Mouse (Mus musculus) monocyte, adult 5-6 weeks (primary cell): ENCODE data around the gene Sprr1b. TPM values are rescaled to one million over a fixed set of nuclear protein-coding genes. Genes with fewer than 3 reads are reported as not detected.
"Not testable (repeated sequence)": the region's sequence is repeated elsewhere in the genome, so short reads cannot be mapped to it uniquely, and the experiment has no call there.

Experiments
- ATAC-seq: fragments of 153-309, 156-312 bp; replicated peaks from 2 replicates; pipeline ENCODE4 v1.8.0; 2017; ENCODE audit warnings: mild to moderate bottlenecking; ENCODE audit not compliant: low TSS enrichment, insufficient number of reproducible peaks, severe bottlenecking, poor library complexity, low FRiP score
- total RNA-seq: library from RNA; stranded (forward); fragments of 200-1000, 200-491, 200-594 nt; gene quantifications from 3 replicates; pipeline ENCODE4 v1.2.3, GENCODE M21; 2017

Gene Sprr1b
- not detected in 3 replicates for total RNA-seq

DNA sequence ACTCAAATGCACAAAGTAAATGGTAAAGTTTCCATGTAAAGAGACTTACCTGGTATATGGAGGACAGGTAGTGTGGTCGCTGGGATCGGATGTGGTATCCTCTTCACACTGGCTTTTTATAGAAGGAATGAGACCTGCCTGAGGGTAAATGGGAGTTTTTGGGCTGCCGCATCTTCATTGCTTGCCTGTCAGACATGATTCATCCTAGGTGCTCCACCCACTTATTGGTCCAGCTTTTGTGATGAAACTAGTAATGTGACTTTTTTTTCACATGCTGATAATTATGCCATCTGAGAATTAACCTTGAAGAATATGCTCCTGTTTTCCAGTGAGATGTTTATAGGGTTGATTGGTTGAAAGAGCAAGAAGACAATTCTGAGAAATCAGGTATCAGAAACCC lies at the start of gene Sprr1b:
TSS of gene Sprr1b (minus strand) at position 101 of the 400 bp plus-strand sequence.
- no peak for ATAC-seq

- ATAC-seq, result no peak
Observed at GRCm38 (mm10) chr3:92486307-92486706, 47.7 kb upstream of the Sprr1b start.

GRCm38 (mm10) chr3:92485863-92486262 lies 47.3 kb upstream of the Sprr1b start, which contains the start of gene Sprr1a:
Gene Sprr1a, minus strand, starts transcription at chr3:92485895.
- no peak for ATAC-seq

GRCm38 (mm10) chr3:92481249-92481648 lies 42.7 kb upstream of the Sprr1b start:
- ATAC-seq, result not testable (repeated sequence)

- ATAC-seq, result no peak
Observed at GRCm38 (mm10) chr3:92470111-92470510, 31.5 kb upstream of the Sprr1b start.

DNA sequence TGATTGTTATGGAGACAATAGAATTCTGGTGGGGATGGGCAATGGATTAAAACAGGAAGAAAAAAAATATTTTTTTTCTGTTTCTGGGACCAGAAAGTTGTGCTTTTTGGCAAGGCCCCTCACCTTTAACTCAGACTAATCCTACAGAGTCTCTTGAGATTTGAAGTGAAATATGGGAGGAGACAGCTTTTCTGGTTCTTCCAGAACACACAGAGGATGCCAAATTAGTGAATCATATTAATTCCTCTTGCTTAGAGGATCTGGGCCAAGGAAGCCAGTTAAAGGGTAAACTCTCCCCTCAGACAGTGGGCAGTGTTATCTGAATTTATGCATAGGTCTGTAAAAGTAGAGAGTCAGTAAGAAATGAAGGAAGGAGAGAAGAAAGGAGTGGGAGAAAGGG lies 28.8 kb upstream of the Sprr1b start:
- ATAC-seq, result no peak

DNA sequence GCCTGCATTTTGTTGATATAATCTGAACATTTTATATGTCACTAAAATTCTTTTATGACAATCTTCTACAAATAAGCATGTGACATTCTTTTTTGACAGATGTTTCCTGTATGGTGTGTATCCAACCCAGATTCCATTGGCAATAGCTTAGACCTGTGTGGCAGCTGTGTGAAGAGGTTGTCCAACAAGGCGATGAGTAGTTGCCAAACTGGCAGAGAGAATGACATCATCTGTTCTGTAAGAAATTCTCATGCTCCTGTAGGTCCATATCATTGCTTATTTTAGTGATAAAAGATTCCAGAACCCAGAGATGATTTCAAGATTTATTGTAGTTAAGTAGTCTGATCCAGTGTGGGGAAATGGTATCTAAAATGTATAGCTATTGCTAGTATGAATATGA lies 28.0 kb upstream of the Sprr1b start:
- no peak for ATAC-seq

DNA sequence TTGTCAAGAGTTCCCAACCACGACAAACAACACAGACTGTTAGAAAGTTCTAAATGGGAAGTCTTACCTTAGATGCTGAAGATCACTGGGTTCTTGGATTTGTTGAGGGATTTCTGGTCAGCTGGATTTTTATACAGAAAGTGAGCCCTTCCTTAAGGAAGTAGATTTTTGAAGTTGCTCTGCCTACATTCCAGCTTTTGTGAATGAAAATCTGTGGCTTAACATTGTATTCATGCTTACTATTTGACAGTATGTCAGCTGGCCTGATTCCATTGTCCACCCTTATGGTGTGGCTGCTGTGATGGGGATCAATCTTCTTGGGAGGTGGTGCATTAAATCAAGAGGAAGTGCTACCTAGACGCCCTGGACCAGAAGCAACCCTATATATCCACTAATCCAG lies 20.0 kb upstream of the Sprr1b start, which contains the start of gene Sprr3:
TSS of gene Sprr3 (minus strand) at position 101 of the 400 bp plus-strand sequence.
- no peak for ATAC-seq

- ATAC-seq, result no peak
Observed at GRCm38 (mm10) chr3:92455151-92455550, 16.6 kb upstream of the Sprr1b start.

- ATAC-seq, result no peak
Observed at GRCm38 (mm10) chr3:92440177-92440576, 1.6 kb upstream of the Sprr1b start.

- ATAC-seq, result no peak
Observed at GRCm38 (mm10) chr3:92432282-92432681, 6.3 kb downstream of the Sprr1b start, which contains the start of gene Sprr2k. Gene Sprr2k, plus strand, starts transcription at chr3:92432582.

GRCm38 (mm10) chr3:92429323-92429722 lies 9.3 kb downstream of the Sprr1b start, which contains the start of gene Gm9774:
Gene Gm9774, minus strand, starts transcription at chr3:92429423.
- ATAC-seq, result no peak

DNA sequence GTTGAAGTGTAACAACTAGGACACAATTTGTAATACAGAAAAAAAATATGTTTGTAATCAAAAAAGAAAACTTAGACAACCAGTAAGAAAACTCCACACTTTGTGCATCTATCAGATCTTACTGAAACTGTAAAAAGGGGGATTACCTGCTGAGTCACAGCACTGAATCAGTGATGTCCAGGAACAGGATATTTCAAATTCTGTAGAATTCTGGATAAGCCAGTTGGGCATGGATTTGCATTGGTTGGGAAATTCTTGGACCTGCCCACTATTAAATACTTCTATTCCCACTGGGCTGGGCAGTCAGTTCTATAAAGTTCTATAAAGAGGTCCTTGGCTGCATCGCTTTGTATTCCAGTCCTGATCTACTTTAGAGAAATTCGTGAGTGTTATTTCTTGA lies 20.8 kb downstream of the Sprr1b start, which contains the start of gene Sprr2j-ps:
TSS of gene Sprr2j-ps (plus strand) at position 301 of the 400 bp plus-strand sequence.
- no peak for ATAC-seq

- no peak for ATAC-seq
Observed at GRCm38 (mm10) chr3:92407691-92408090, 30.9 kb downstream of the Sprr1b start, which contains the start of gene Sprr2i. Gene Sprr2i, plus strand, starts transcription at chr3:92407991.

- no peak for ATAC-seq
Observed at GRCm38 (mm10) chr3:92394301-92394700, 44.3 kb downstream of the Sprr1b start.

Other genes starting within 250 kb of the Sprr1b start
- gene Sprr2a1, start 223.0 kb downstream of the Sprr1b start, total RNA-seq, result not detected in 3 replicates
- gene Sprr2a2, start 222.9 kb downstream of the Sprr1b start, total RNA-seq, result not detected in 3 replicates
- gene Sprr2a3, start 153.4 kb downstream of the Sprr1b start, total RNA-seq, result not detected in 3 replicates
- gene Sprr2b, start 122.2 kb downstream of the Sprr1b start, total RNA-seq, result not detected in 3 replicates
- gene Sprr2d, start 99.6 kb downstream of the Sprr1b start, total RNA-seq, result not detected in 3 replicates
- gene Sprr2e, start 86.6 kb downstream of the Sprr1b start, total RNA-seq, result not detected in 3 replicates
- gene Sprr2f, start 73.6 kb downstream of the Sprr1b start, total RNA-seq, result not detected in 3 replicates
- not detected in 3 replicates for gene Sprr2h, start 53.1 kb downstream of the Sprr1b start, total RNA-seq
- gene Sprr2i, start 30.8 kb downstream of the Sprr1b start, total RNA-seq, result not detected in 3 replicates
- gene Sprr2j-ps, start 20.7 kb downstream of the Sprr1b start, total RNA-seq, result not detected in 3 replicates
- gene Gm9774, start 9.4 kb downstream of the Sprr1b start, total RNA-seq, result 1.3 to 3.4 TPM (median 2.5 TPM) in 3 replicates
- gene Sprr2k, start 6.2 kb downstream of the Sprr1b start, total RNA-seq, result not detected in 3 replicates
- gene Sprr3, start 19.9 kb upstream of the Sprr1b start, total RNA-seq, result not detected in 3 replicates
- gene Sprr1a, start 47.1 kb upstream of the Sprr1b start, total RNA-seq, result not detected in 3 replicates
- gene Sprr4, start 61.7 kb upstream of the Sprr1b start, total RNA-seq, result not detected in 3 replicates
- not detected in 3 replicates for gene 2310046K23Rik, start 95.7 kb upstream of the Sprr1b start, total RNA-seq
- not detected in 3 replicates for gene Ivl, start 134.9 kb upstream of the Sprr1b start, total RNA-seq
- not detected in 3 replicates for gene Smcp, start 150.2 kb upstream of the Sprr1b start, total RNA-seq
- not detected in 3 replicates for gene 2210017I01Rik, start 168.7 kb upstream of the Sprr1b start, total RNA-seq
- not detected in 3 replicates for gene Lce6a, start 182.9 kb upstream of the Sprr1b start, total RNA-seq
- not detected in 3 replicates for gene Lce1a1, start 209.5 kb upstream of the Sprr1b start, total RNA-seq
- gene Lce1b, start 218.1 kb upstream of the Sprr1b start, total RNA-seq, result not detected in 3 replicates
- gene Lce1a2, start 231.5 kb upstream of the Sprr1b start, total RNA-seq, result not detected in 3 replicates
- gene Lce1c, start 240.5 kb upstream of the Sprr1b start, total RNA-seq, result not detected in 3 replicates
- not detected in 3 replicates for gene Lce1d, start 248.4 kb upstream of the Sprr1b start, total RNA-seq